9 mouse cellular contexts compared by ENCODE assay signal in the genomic region with DNA sequence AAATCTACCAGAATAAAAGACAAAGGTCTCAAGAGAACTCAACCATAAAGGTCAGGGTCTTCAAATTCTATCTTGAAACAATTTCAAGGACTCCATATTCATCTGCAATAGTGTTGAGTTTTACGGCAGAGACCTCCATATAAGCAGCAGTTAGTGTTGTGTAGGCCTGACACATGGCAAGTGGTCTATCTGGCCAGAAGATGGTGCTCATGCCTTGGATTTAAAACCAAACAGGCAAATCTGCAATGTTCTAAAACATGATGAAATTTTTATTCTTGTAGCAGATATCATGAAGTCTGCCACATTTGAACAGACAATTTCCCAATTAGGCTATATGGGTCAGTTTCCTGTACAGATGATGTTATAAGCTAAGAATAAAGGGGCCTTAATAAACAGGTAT. TPM values are rescaled to one million over a fixed set of nuclear protein-coding genes. Genes with fewer than 3 reads are reported as not detected.
DNase-seq lines count a peak whose midpoint lies in the region; ATAC-seq and TF ChIP-seq lines count a peak whose summit lies in the region.
"Had no signal": no experiment of that assay in that cellular context is flagged by ENCODE, and none has a peak within 500 bp of the region (broad histone marks: within the 10 kb centered on the region; RNA-seq: fewer than 3 reads in every experiment).

No protein-coding gene starts in this region.

- no peaks in the 10 kb centered on the region for H3K4me1 ChIP-seq in kidney, adult 2 months (ENCODE audit: control insufficient read depth, insufficient read depth, low read length)

- no peak for TF ChIP-seq POLR2A in kidney, adult 2 months (IDR thresholded peaks at IDR 0.05; ENCODE audit: low read depth, low read length)

- 39% methylated on average over 1 of the region's 1 CpGs for whole genome bisulfite sequencing in kidney, adult 2 months

- H3K27ac ChIP-seq in kidney, adult 2 months (ENCODE audit: insufficient read depth, low read depth, low read length) = no peak overlapping the region
- H3K27ac ChIP-seq: limb, embryonic 13.5 days had no signal

- H3K27me3 ChIP-seq in kidney, adult 2 months (replicated peaks; ENCODE audit: control insufficient read depth, insufficient read depth, low read length) = no peaks in the 10 kb centered on the region
- H3K27me3 ChIP-seq: limb, embryonic 13.5 days had no signal

- no peak for ATAC-seq in megakaryocyte, adult 5-6 weeks (ENCODE audit: poor library complexity, severe bottlenecking)

- DNase-seq in kidney, adult 2 months = peak; percentile 49
- no peak for DNase-seq in kidney, adult 18-20 months
- DNase-seq in CD4-positive helper T cell, adult 2 months (ENCODE audit: low read depth, low spot score) = peak; percentile 35
- peak; percentile 31 for DNase-seq in Muller cell, postnatal 12 days (ENCODE audit: inconsistent ontology term)
- peak; percentile 32 for DNase-seq in layer of hippocampus, adult 9-10 months (ENCODE audit: low spot score)
- no peak for DNase-seq in frontal cortex, postnatal 25 days (ENCODE audit: low spot score in 2 of 2)

- H3K36me3 ChIP-seq in kidney, adult 2 months (ENCODE audit: control insufficient read depth, insufficient read depth, low read length) = no peaks in the 10 kb centered on the region

- no peak overlapping the region for H3K4me3 ChIP-seq in kidney, adult 2 months (ENCODE audit: insufficient read depth, low read depth, low read length)
- H3K4me3 ChIP-seq: erythroblast, embryonic 14.5 days; limb, embryonic 13.5 days had no signal

- peak; percentile 47 for TF ChIP-seq CTCF in kidney, adult 2 months (conservative IDR thresholded peaks at IDR 0.05; ENCODE audit: insufficient read depth, insufficient read length, low read depth, low read length)

RNA-seq across cellular contexts. Expression of a gene that starts 2.5 kb away (rescaled TPM):
- 228 and 275 TPM in 2 replicates for polyA plus RNA-seq in kidney, adult 2 months (2012; rRNA removed)
- 143 and 172 TPM in 2 replicates for total RNA-seq in megakaryocyte, adult 5-6 weeks (2015)
- total RNA-seq in megakaryocyte, adult 5-6 weeks (2017) = 115 and 116 TPM in 2 replicates

RNA-seq across cellular contexts. Expression of a gene that starts 37.6 kb away (rescaled TPM):
- polyA plus RNA-seq in kidney, adult 2 months (2012; rRNA removed) = 0.09 TPM in 1 of 2 replicates, not detected in the other
- total RNA-seq in megakaryocyte, adult 5-6 weeks (2015) = not detected in 2 replicates
- not detected in 2 replicates for total RNA-seq in megakaryocyte, adult 5-6 weeks (2017)
- polyA plus RNA-seq: erythroblast, embryonic 14.5 days had no signal

RNA-seq across cellular contexts. Expression of a gene that starts 44.9 kb away (rescaled TPM):
- polyA plus RNA-seq in kidney, adult 2 months (2012; rRNA removed) = 19.4 and 20.6 TPM in 2 replicates
- total RNA-seq in megakaryocyte, adult 5-6 weeks (2015) = 19.6 and 21.1 TPM in 2 replicates
- 8.0 and 11.6 TPM in 2 replicates for total RNA-seq in megakaryocyte, adult 5-6 weeks (2017)

Comparison
In these comparisons a context has a peak if more than half of its experiments do, and no peak if none do; other contexts are left out.
1. DNase-seq: peak in kidney, adult 2 months (single experiment), CD4-positive helper T cell, adult 2 months (single experiment), Muller cell, postnatal 12 days (single experiment) and layer of hippocampus, adult 9-10 months (single experiment); none in kidney, adult 18-20 months (single experiment) and frontal cortex, postnatal 25 days (0 of 2).